Mouse (Mus musculus): Measurements from ENCODE around the gene Caln1.

GRCm38 (mm10) chr5:130820661-130821060, 451.4 kb downstream of the Caln1 start:
- TF ChIP-seq CTCF (IDR thresholded peaks at IDR 0.05; ENCODE audit: low read depth): no peak
- TF ChIP-seq EP300 (IDR thresholded peaks at IDR 0.05; ENCODE audit: low read depth): no peak

All from liver, embryonic 14.5 days (tissue).